Mouse (Mus musculus) R1 (cell line): ENCODE data around the gene Timd2.
A peak's percentile ranks its signal among the peaks of the same experiment; 100 is the strongest.
"Not testable (repeated sequence)": the region's sequence is repeated elsewhere in the genome, so short reads cannot be mapped to it uniquely, and the experiment has no call there.

Experiments
- DNase-seq: peaks from one replicate; pipeline ENCODE4 v3.0.0-alpha.2; 2018; ENCODE audit warnings: low read depth, low spot score

Gene Timd2

GRCm38 (mm10) chr11:46665599-46666522 lies 41.0 kb downstream of the Timd2 start:
- peak; percentile 81 for DNase-seq

- no peak for DNase-seq
These were observed 43.6 kb downstream of the Timd2 start for GRCm38 (mm10) chr11:46663215-46663614.

GRCm38 (mm10) chr11:46652476-46652875 lies 54.4 kb downstream of the Timd2 start:
- no peak for DNase-seq

GRCm38 (mm10) chr11:46649655-46650054 lies 57.2 kb downstream of the Timd2 start:
- not testable (repeated sequence) for DNase-seq

GRCm38 (mm10) chr11:46644824-46645223 lies 62.0 kb downstream of the Timd2 start:
- DNase-seq = no peak

- DNase-seq = no peak
These were observed 70.3 kb downstream of the Timd2 start for GRCm38 (mm10) chr11:46636568-46636967.

- not testable (repeated sequence) for DNase-seq
These were observed 71.3 kb downstream of the Timd2 start for GRCm38 (mm10) chr11:46635516-46635915.

GRCm38 (mm10) chr11:46631635-46632034 lies 75.2 kb downstream of the Timd2 start:
- DNase-seq = peak; percentile 34

- no peak for DNase-seq
These were observed 77.6 kb downstream of the Timd2 start, which contains the start of gene Dppa1 for GRCm38 (mm10) chr11:46629211-46629795. TSS of gene Dppa1 (minus strand) at chr11:46629261.

GRCm38 (mm10) chr11:46620414-46621168 lies 86.3 kb downstream of the Timd2 start:
- no peak for DNase-seq

- DNase-seq = no peak
These were observed 86.9 kb downstream of the Timd2 start for GRCm38 (mm10) chr11:46619929-46620328.
